Comparison of ENCODE assay signal across 8 mouse cellular contexts in the genomic region with DNA sequence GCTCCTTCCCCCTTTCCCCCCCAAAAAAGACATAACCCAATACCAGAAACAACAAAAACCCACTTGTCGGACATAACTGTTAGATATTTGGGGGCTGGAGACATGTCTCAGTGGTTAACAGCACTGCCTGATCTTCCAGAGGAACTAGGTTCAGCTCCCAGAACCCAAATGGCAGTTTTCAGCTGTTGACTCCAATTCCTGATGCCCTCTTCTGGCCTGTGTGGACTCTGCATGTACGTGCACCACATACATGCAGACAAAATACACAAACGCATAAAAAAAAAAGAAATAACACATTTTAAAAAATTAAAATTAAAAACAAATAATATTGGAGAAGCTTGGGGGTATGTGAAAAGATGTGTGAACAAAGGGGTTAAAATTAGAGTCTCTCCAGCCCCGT. TPM values are rescaled to one million over a fixed set of nuclear protein-coding genes. Genes with fewer than 3 reads are reported as not detected.
DNase-seq lines count a peak whose midpoint lies in the region; ATAC-seq and TF ChIP-seq lines count a peak whose summit lies in the region.

No protein-coding gene starts in this region.

- no peaks in the 10 kb centered on the region for H3K27me3 ChIP-seq in hindbrain, postnatal 0 days (ENCODE audit: insufficient read depth, low read length)
- H3K27me3 ChIP-seq in hindbrain, embryonic 12.5 days: no peaks in the 10 kb centered on the region
- H3K27me3 ChIP-seq in stomach, postnatal 0 days (ENCODE audit: control insufficient read depth, insufficient read depth, low read length): no peaks in the 10 kb centered on the region
- H3K27me3 ChIP-seq in hindbrain, embryonic 13.5 days: no peaks in the 10 kb centered on the region

- DNase-seq in hindbrain, postnatal 0 days (ENCODE audit: low spot score): peak; percentile 34
- DNase-seq in CD4-positive helper T cell, adult 2 months (ENCODE audit: low read depth, low spot score): peak; percentile 22
- peak; percentile 38 for DNase-seq in adrenal gland, postnatal 10 days
- peak; percentile 41 for DNase-seq in heart, postnatal 4 days
- peak; percentile 19 for DNase-seq in stomach, postnatal 0 days (ENCODE audit: low spot score)
- no peak for DNase-seq in layer of hippocampus, postnatal 25 days (ENCODE audit: extremely low spot score in 1 of 2, low spot score in 1 of 2)

- no peak overlapping the region for H3K4me3 ChIP-seq in hindbrain, postnatal 0 days (ENCODE audit: low read length)
- no peak overlapping the region for H3K4me3 ChIP-seq in hindbrain, embryonic 12.5 days
- H3K4me3 ChIP-seq in stomach, postnatal 0 days (ENCODE audit: low read depth, low read length): no peak overlapping the region
- H3K4me3 ChIP-seq in hindbrain, embryonic 13.5 days: no peak overlapping the region

- H3K36me3 ChIP-seq in hindbrain, postnatal 0 days (ENCODE audit: insufficient read depth, low read length): peaks cover 8% of the 10 kb centered on the region
- H3K36me3 ChIP-seq in hindbrain, embryonic 12.5 days: peaks cover 33% of the 10 kb centered on the region
- peaks cover 9% of the 10 kb centered on the region; the same call in 1 of the 2 replicates for H3K36me3 ChIP-seq in stomach, postnatal 0 days (ENCODE audit: control insufficient read depth, insufficient read depth, low read length)
- H3K36me3 ChIP-seq in hindbrain, embryonic 13.5 days: peaks cover 41% of the 10 kb centered on the region

- no peak overlapping the region for H3K9ac ChIP-seq in hindbrain, postnatal 0 days (replicated peaks; ENCODE audit: low read length)
- no peak overlapping the region for H3K9ac ChIP-seq in hindbrain, embryonic 12.5 days
- no peak overlapping the region for H3K9ac ChIP-seq in stomach, postnatal 0 days (ENCODE audit: low read length)
- H3K9ac ChIP-seq in hindbrain, embryonic 13.5 days: no peak overlapping the region

- no peak for ATAC-seq in hindbrain, postnatal 0 days
- no peak for ATAC-seq in hindbrain, embryonic 12.5 days (ENCODE audit: low FRiP score)
- no peak for ATAC-seq in stomach, postnatal 0 days (ENCODE audit: low FRiP score, low TSS enrichment)
- no peak for ATAC-seq in hindbrain, embryonic 13.5 days (ENCODE audit: low FRiP score)

- no peak for TF ChIP-seq EP300 in stomach, postnatal 0 days (optimal IDR thresholded peaks at IDR 0.05)

- WGBS in hindbrain, postnatal 0 days: 89% methylated on average over 4 of the region's 4 CpGs
- WGBS in hindbrain, embryonic 12.5 days: 93% methylated on average over 4 of the region's 4 CpGs
- 92% methylated on average over 4 of the region's 4 CpGs for WGBS in stomach, postnatal 0 days
- WGBS in hindbrain, embryonic 13.5 days: 91% methylated on average over 4 of the region's 4 CpGs

- no peak overlapping the region for H3K27ac ChIP-seq in hindbrain, postnatal 0 days
- no peak overlapping the region for H3K27ac ChIP-seq in hindbrain, embryonic 12.5 days
- no peak overlapping the region for H3K27ac ChIP-seq in stomach, postnatal 0 days (replicated peaks)
- no peak overlapping the region for H3K27ac ChIP-seq in hindbrain, embryonic 13.5 days

- no peaks in the 10 kb centered on the region for H3K9me3 ChIP-seq in hindbrain, postnatal 0 days (ENCODE audit: low read length)
- no peaks in the 10 kb centered on the region for H3K9me3 ChIP-seq in hindbrain, embryonic 12.5 days (replicated peaks)
- no peaks in the 10 kb centered on the region for H3K9me3 ChIP-seq in stomach, postnatal 0 days (ENCODE audit: control insufficient read depth, low read length)
- H3K9me3 ChIP-seq in hindbrain, embryonic 13.5 days: no peaks in the 10 kb centered on the region

- no peak overlapping the region for H3K4me2 ChIP-seq in hindbrain, postnatal 0 days (ENCODE audit: low read depth, low read length)
- no peak overlapping the region for H3K4me2 ChIP-seq in hindbrain, embryonic 12.5 days (replicated peaks)
- no peak overlapping the region for H3K4me2 ChIP-seq in stomach, postnatal 0 days (replicated peaks; ENCODE audit: low read depth)
- no peak overlapping the region for H3K4me2 ChIP-seq in hindbrain, embryonic 13.5 days

- TF ChIP-seq CTCF in hindbrain, postnatal 0 days (IDR thresholded peaks at IDR 0.05; ENCODE audit: low read depth): peak; percentile 59
- peak; percentile 68 for TF ChIP-seq CTCF in stomach, postnatal 0 days (IDR thresholded peaks at IDR 0.05; ENCODE audit: low read depth)

- H3K4me1 ChIP-seq in hindbrain, postnatal 0 days (ENCODE audit: insufficient read depth, low read length): no peaks in the 10 kb centered on the region
- H3K4me1 ChIP-seq in hindbrain, embryonic 12.5 days: no peaks in the 10 kb centered on the region
- no peaks in the 10 kb centered on the region for H3K4me1 ChIP-seq in stomach, postnatal 0 days (replicated peaks; ENCODE audit: control insufficient read depth, insufficient read depth)
- H3K4me1 ChIP-seq in hindbrain, embryonic 13.5 days (replicated peaks): no peaks in the 10 kb centered on the region

RNA-seq across cellular contexts. Expression of gene Fam117b, which starts 54.5 kb away (rescaled TPM):
- total RNA-seq in hindbrain, postnatal 0 days (2014; rRNA removed): 44.5 and 53.0 TPM in 2 replicates
- 26.1 and 30.1 TPM in 2 replicates for polyA plus RNA-seq in hindbrain, postnatal 0 days (2015; fragmentation: Nextera tagmentation; extraction: Ambion mirVana)
- polyA plus RNA-seq in hindbrain, embryonic 12.5 days (2016; fragmentation: Nextera tagmentation; extraction: Ambion mirVana): 34.5 and 38.0 TPM in 2 replicates
- 10 to 100 TPM; 31.9 to 34.3 TPM for total RNA-seq in adrenal gland, postnatal 10 days (2021)
- 10 to 100 TPM; 12.1 to 13.1 TPM for total RNA-seq in heart, postnatal 4 days (2021)
- polyA plus RNA-seq in stomach, postnatal 0 days (2015; fragmentation: Nextera tagmentation; extraction: Ambion mirVana): 4.1 and 4.3 TPM in 2 replicates
- total RNA-seq in layer of hippocampus, postnatal 25 days (2021): 10 to 100 TPM; 50.5 to 53.0 TPM
- polyA plus RNA-seq in hindbrain, embryonic 13.5 days (2015; fragmentation: Nextera tagmentation; extraction: Ambion mirVana): 28.9 and 29.2 TPM in 2 replicates

Comparison
In these comparisons a context has a peak if more than half of its experiments do, and no peak if none do; other contexts are left out.
1. DNase-seq: peak in hindbrain, postnatal 0 days (single experiment), CD4-positive helper T cell, adult 2 months (single experiment), adrenal gland, postnatal 10 days (single experiment), heart, postnatal 4 days (single experiment) and stomach, postnatal 0 days (single experiment); none in layer of hippocampus, postnatal 25 days (0 of 2).